Mouse (Mus musculus) liver, embryonic 14.5 days (tissue): ENCODE data around the gene Thrap3.

Source experiments
- CTCF ChIP-seq: IDR thresholded peaks from 2 replicates; pipeline ENCODE4 v1.5.1; 2016; ENCODE audit warnings: antibody characterized with exemption, low read depth, control low read depth
- EP300 ChIP-seq: IDR thresholded peaks from 2 replicates; pipeline ENCODE4 v1.6.1; 2016; ENCODE audit warnings: antibody characterized with exemption, low read depth

- TF ChIP-seq EP300 (no peak), CTCF (no peak)
These were observed 53.4 kb downstream of the Thrap3 start for GRCm38 (mm10) chr4:126149041-126149676.
